Mouse (Mus musculus) heart, postnatal 4 days (tissue): ENCODE measurements around the gene AC124502.3. TPM values are rescaled to one million over a fixed set of nuclear protein-coding genes. Genes with fewer than 3 reads are reported as not detected.
"Not testable (repeated sequence)": the region's sequence is repeated elsewhere in the genome, so short reads cannot be mapped to it uniquely, and the experiment has no call there.

Experiments used
- DNase-seq: peaks from one replicate; pipeline ENCODE4 v3.0.0; 2021
- total RNA-seq, 2 experiments: library from RNA; stranded (reverse); gene quantifications; 2 replicates each; pipeline ENCODE4 v1.2.3; 2021

Gene AC124502.3
- total RNA-seq, 2 experiments from 2014 or later = 1.6 to 2.0 TPM

GRCm38 (mm10) chr19:5085145-5085863, 46.6 kb downstream of the AC124502.3 start, which contains the start of gene Tmem151a:
Gene Tmem151a (minus strand): TSS chr19:5085531.
- peak; percentile 49 for DNase-seq

GRCm38 (mm10) chr19:5086533-5086932, 47.8 kb downstream of the AC124502.3 start:
- not testable (repeated sequence) for DNase-seq

GRCm38 (mm10) chr19:5087884-5088728, 49.4 kb downstream of the AC124502.3 start, which contains the start of gene Yif1a:
Gene Yif1a (plus strand): TSS chr19:5088538.
- DNase-seq = peak; percentile 97

- no peak for DNase-seq
These were observed 50.6 kb downstream of the AC124502.3 start for GRCm38 (mm10) chr19:5089324-5089723.

GRCm38 (mm10) chr19:5092083-5092482, 53.4 kb downstream of the AC124502.3 start:
- no peak for DNase-seq

GRCm38 (mm10) chr19:5093481-5094242, 55.0 kb downstream of the AC124502.3 start:
- DNase-seq = no peak

- peak; percentile 95 for DNase-seq
These were observed 55.5 kb downstream of the AC124502.3 start for GRCm38 (mm10) chr19:5094243-5094632.

- DNase-seq = no peak
These were observed 56.2 kb downstream of the AC124502.3 start for GRCm38 (mm10) chr19:5094746-5095417.

- no peak for DNase-seq
These were observed 57.3 kb downstream of the AC124502.3 start for GRCm38 (mm10) chr19:5095887-5096474.

- DNase-seq = no peak
These were observed 59.1 kb downstream of the AC124502.3 start for GRCm38 (mm10) chr19:5097521-5098362.

- peak; percentile 71 for DNase-seq
These were observed 59.9 kb downstream of the AC124502.3 start, which contains the start of gene Cnih2 for GRCm38 (mm10) chr19:5098363-5099143. Gene Cnih2 (minus strand): TSS chr19:5098521.

Other genes with a start within 250 kb of the AC124502.3 start
- gene Rbm4, start 245.0 kb upstream of the AC124502.3 start, total RNA-seq = 10 to 100 TPM; 46.1 to 48.4 TPM
- 10 to 100 TPM; 21.8 to 24.1 TPM for gene Gm21992, start 227.3 kb upstream of the AC124502.3 start, total RNA-seq
- gene Rbm14, start 227.3 kb upstream of the AC124502.3 start, total RNA-seq = 10 to 100 TPM; 34.0 to 39.3 TPM
- gene Ccs, start 199.6 kb upstream of the AC124502.3 start, total RNA-seq = 10 to 100 TPM; 31.4 to 31.7 TPM
- gene Ccdc87, start 199.5 kb upstream of the AC124502.3 start, total RNA-seq = under 1 TPM in 1 of 2 experiments, not detected in 1; 0.11 TPM
- 10 to 100 TPM; 24.9 to 25.9 TPM for gene Ctsf, start 183.8 kb upstream of the AC124502.3 start, total RNA-seq
- 1 to 10 TPM in 1 of 2 experiments, under 1 TPM in 1; 0.38 to 2.2 TPM for gene Actn3, start 161.0 kb upstream of the AC124502.3 start, total RNA-seq
- gene Zdhhc24, start 160.2 kb upstream of the AC124502.3 start, total RNA-seq = 1 to 10 TPM; 4.8 to 5.2 TPM
- 1 to 10 TPM; 4.3 to 4.6 TPM for gene Bbs1, start 132.3 kb upstream of the AC124502.3 start, total RNA-seq
- gene Dpp3, start 110.6 kb upstream of the AC124502.3 start, total RNA-seq = 10 to 100 TPM; 39.7 to 40.2 TPM
- 1 to 10 TPM in 1 of 2 experiments, under 1 TPM in 1; 0.71 to 1.2 TPM for gene Peli3, start 95.8 kb upstream of the AC124502.3 start, total RNA-seq
- 10 to 100 TPM; 60.9 to 63.8 TPM for gene Mrpl11, start 76.7 kb upstream of the AC124502.3 start, total RNA-seq
- under 1 TPM; 0.57 to 0.68 TPM for gene Npas4, start 48.6 kb upstream of the AC124502.3 start, total RNA-seq
- gene Slc29a2, start 15.0 kb upstream of the AC124502.3 start, total RNA-seq = 10 to 100 TPM; 20.0 to 20.8 TPM
- gene B4gat1, start 65 bp upstream of the AC124502.3 start, total RNA-seq = 10 to 100 TPM; 33.0 to 36.8 TPM
- 10 to 100 TPM; 16.7 to 18.2 TPM for gene Brms1, start 2.5 kb downstream of the AC124502.3 start, total RNA-seq
- gene Rin1, start 11.6 kb downstream of the AC124502.3 start, total RNA-seq = 1 to 10 TPM; 2.2 to 2.9 TPM
- 10 to 100 TPM; 25.8 to 27.1 TPM for gene Cd248, start 29.2 kb downstream of the AC124502.3 start, total RNA-seq
- 1 to 10 TPM; 3.8 to 4.1 TPM for gene Tmem151a, start 46.6 kb downstream of the AC124502.3 start, total RNA-seq
- 10 to 100 TPM; 70.2 to 72.5 TPM for gene Yif1a, start 49.6 kb downstream of the AC124502.3 start, total RNA-seq
- gene Cnih2, start 59.6 kb downstream of the AC124502.3 start, total RNA-seq = 1 to 10 TPM; 1.8 to 2.1 TPM
- 100 to 1,000 TPM; 188 to 191 TPM for gene Rab1b, start 68.2 kb downstream of the AC124502.3 start, total RNA-seq
- gene Klc2, start 79.7 kb downstream of the AC124502.3 start, total RNA-seq = 10 to 100 TPM; 43.7 to 43.8 TPM
- gene Pacs1, start 234.2 kb downstream of the AC124502.3 start, total RNA-seq = 10 to 100 TPM; 27.6 to 28.7 TPM